Mouse (Mus musculus) leukemia stem cell, adult 10-12 weeks (primary cell): ENCODE results near the gene Tulp1. TPM values are rescaled to one million over a fixed set of nuclear protein-coding genes. Genes with fewer than 3 reads are reported as not detected.

Experiments
- polyA plus RNA-seq: library from polyadenylated mRNA; stranded (reverse); fragments of >175 nt; gene quantifications from 2 replicates; pipeline ENCODE4 v1.2.3, GENCODE M21; 2012; ENCODE audit warnings: low replicate concordance

Gene Tulp1
- not detected in 2 replicates for polyA plus RNA-seq

GRCm38 (mm10) chr17:28365122-28365521, at the start of gene Tulp1:
Tulp1 (minus strand) TSS chr17:28365222.

GRCm38 (mm10) chr17:28350466-28351352, 14.3 kb downstream of the Tulp1 start, which contains the start of gene Tead3:
Tead3 (minus strand) TSS chr17:28350817.

GRCm38 (mm10) chr17:28328366-28328928, 36.6 kb downstream of the Tulp1 start, which contains the start of gene Rpl10a:
Rpl10a (plus strand) TSS chr17:28328471.

GRCm38 (mm10) chr17:28313212-28313879, 51.7 kb downstream of the Tulp1 start, which contains the start of gene Fance:
Fance (plus strand) TSS chr17:28313519.

Other genes starting within 250 kb of the Tulp1 start
- gene Scube3, start 223.1 kb downstream of the Tulp1 start, polyA plus RNA-seq: 0.07 and 0.09 TPM in 2 replicates
- 12.8 and 19.7 TPM in 2 replicates for gene Zfp523, start 188.1 kb downstream of the Tulp1 start, polyA plus RNA-seq
- 80.6 and 158 TPM in 2 replicates for gene Def6, start 157.4 kb downstream of the Tulp1 start, polyA plus RNA-seq
- gene Ppard, start 132.5 kb downstream of the Tulp1 start, polyA plus RNA-seq: 99.7 and 111 TPM in 2 replicates
- gene Fance, start 51.7 kb downstream of the Tulp1 start, polyA plus RNA-seq: 66.9 and 83.3 TPM in 2 replicates
- 2,107 and 3,547 TPM in 2 replicates for gene Rpl10a, start 36.8 kb downstream of the Tulp1 start, polyA plus RNA-seq
- gene Tead3, start 14.4 kb downstream of the Tulp1 start, polyA plus RNA-seq: 0.84 and 1.9 TPM in 2 replicates
- 9.1 and 13.1 TPM in 2 replicates for gene Fkbp5, start 152.3 kb upstream of the Tulp1 start, polyA plus RNA-seq
- gene Armc12, start 165.6 kb upstream of the Tulp1 start, polyA plus RNA-seq: not detected in 2 replicates
- gene Clpsl2, start 184.2 kb upstream of the Tulp1 start, polyA plus RNA-seq: not detected in 2 replicates
- gene Clps, start 195.5 kb upstream of the Tulp1 start, polyA plus RNA-seq: not detected in 2 replicates
- not detected in 2 replicates for gene Lhfpl5, start 210.4 kb upstream of the Tulp1 start, polyA plus RNA-seq